Mouse (Mus musculus) heart, adult 2 months (tissue): Measurements from ENCODE around the gene Slc35a1. TPM values are rescaled to one million over a fixed set of nuclear protein-coding genes. Genes with fewer than 3 reads are reported as not detected.

Experiments used
- DNase-seq, 2 experiments: peaks; one replicate each; pipeline ENCODE4 v3.0.0; 2021
- H3K27ac ChIP-seq: fragments of 200-600 bp; 2 replicates; pipeline ENCODE4 v1.8.1; 2022
- H3K27me3 ChIP-seq: fragments of 200-500 bp; 2 replicates; pipeline ENCODE4 v1.6.1; 2012; ENCODE audit warnings: mild to moderate bottlenecking, low read length, inconsistent platforms, mixed read lengths; ENCODE audit not compliant: control insufficient read depth, insufficient read depth
- H3K36me3 ChIP-seq: fragments of 200-500 bp; 2 replicates; pipeline ENCODE4 v1.6.1; 2012; ENCODE audit warnings: low read length, inconsistent platforms; ENCODE audit not compliant: control insufficient read depth, insufficient read depth
- H3K4me1 ChIP-seq: fragments of 200-500 bp; 2 replicates; pipeline ENCODE4 v1.6.1; 2011; ENCODE audit warnings: low read length; ENCODE audit not compliant: control insufficient read depth, insufficient read depth
- H3K4me3 ChIP-seq: fragments of 200-600 bp; 2 replicates; pipeline ENCODE4 v1.8.1; 2022
- H3K79me2 ChIP-seq: fragments of 200-500 bp; replicated peaks from 2 replicates; pipeline ENCODE4 v1.6.1; 2012; ENCODE audit warnings: mild to moderate bottlenecking, inconsistent platforms, low read length, moderate library complexity, mixed read lengths; ENCODE audit not compliant: control insufficient read depth, insufficient read depth
- H3K9ac ChIP-seq: fragments of 200-500 bp; 2 replicates; pipeline ENCODE4 v1.6.1; 2012; ENCODE audit warnings: low read depth, mild to moderate bottlenecking, control low read depth, inconsistent platforms, low read length, mixed read lengths
- CTCF ChIP-seq: fragments of 200-600 bp; IDR thresholded peaks from 2 replicates; pipeline ENCODE4 v1.8.1; 2022; ENCODE audit warnings: antibody characterized with exemption, mild to moderate bottlenecking, moderate library complexity
- EP300 ChIP-seq: fragments of 200-500 bp; IDR thresholded peaks from 2 replicates; pipeline ENCODE4 v1.6.1; 2011; ENCODE audit warnings: low read depth, low read length, control low read depth; ENCODE audit not compliant: insufficient read depth
- POLR2A ChIP-seq: fragments of 200-500 bp; IDR thresholded peaks from 2 replicates; pipeline ENCODE4 v1.6.1; 2011; ENCODE audit warnings: mild to moderate bottlenecking, low read depth, low read length, control low read depth; ENCODE audit not compliant: insufficient read depth
- WGBS: fragments of 180-500 bp; shearing (Covaris S2); methylation state at CpG from one replicate; pipeline ENCODE4 v1.1.7; 2018; 5-methylcytosine and 5-hydroxymethylcytosine counted together
- intact Hi-C: fragments of 180-260 bp; cut with DNase I; formaldehyde crosslinking; loops from one replicate; pipeline ENCODE4 v1.15.1; 2025
- polyA plus RNA-seq: library from polyadenylated mRNA; depleted of rRNA; stranded (reverse); fragments of >200 nt; gene quantifications from 2 replicates; pipeline ENCODE4 v1.2.3, GENCODE M21; 2012
- total RNA-seq, 2 experiments: library from RNA; stranded (reverse); gene quantifications; 2 replicates each; pipeline ENCODE4 v1.2.3; 2021

Slc35a1 gene
- total and polyA plus RNA-seq, 3 experiments = 9.0 to 14.0 (median 11.1) TPM

- Histone ChIP-seq H3K36me3 (no peaks in the 10 kb centered on the region), H3K4me3 (no peak overlapping the region), H3K27me3 (no peaks in the 10 kb centered on the region), H3K27ac (no peak overlapping the region), H3K9ac (no peak overlapping the region), H3K4me1 (no peaks in the 10 kb centered on the region), H3K79me2 (no peaks in the 10 kb centered on the region)
- DNase-seq = no peak
- WGBS = 45% methylated on average over 4 of the region's 4 CpGs
- TF ChIP-seq CTCF = peak; percentile 20
- TF ChIP-seq POLR2A = no peak
- intact Hi-C loops = loop anchor here (5.0 kb wide), 1 partner anchor 219 kb away; no protein-coding TSS in a partner anchor
Observed at GRCm38 (mm10) chr4:34703029-34703428, 15.8 kb upstream of the Slc35a1 start.

DNA sequence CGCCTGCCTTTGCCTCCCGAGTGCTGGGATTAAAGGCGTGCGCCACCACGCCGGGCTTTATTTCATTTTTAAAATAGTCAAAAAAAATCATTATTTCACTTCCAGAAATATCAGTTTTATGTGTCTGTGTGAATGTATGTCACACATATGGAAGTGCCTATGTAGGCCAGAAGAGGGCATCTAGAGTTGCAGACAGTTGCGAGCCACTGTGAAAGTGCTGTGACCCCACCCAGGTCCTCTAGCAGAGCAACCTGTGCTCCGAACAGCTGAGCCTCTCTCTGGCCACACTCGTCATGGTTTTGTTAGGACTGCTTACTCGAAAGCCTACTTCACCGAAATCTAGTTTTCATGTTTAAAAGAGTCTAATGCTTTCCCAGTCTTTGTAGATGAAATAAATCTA lies 15.0 kb upstream of the Slc35a1 start:
- no peaks in the 10 kb centered on the region for H3K4me1 ChIP-seq
- no peak overlapping the region for H3K4me3 ChIP-seq
- no peaks in the 10 kb centered on the region for H3K36me3 ChIP-seq
- no peak overlapping the region for H3K9ac ChIP-seq
- WGBS = 97% methylated on average over 11 of the region's 11 CpGs
- H3K27ac ChIP-seq = no peak overlapping the region
- no peak for TF ChIP-seq CTCF
- no peak for TF ChIP-seq POLR2A
- no peak for TF ChIP-seq EP300
- no peak for DNase-seq
- no peaks in the 10 kb centered on the region for H3K27me3 ChIP-seq
- H3K79me2 ChIP-seq = no peaks in the 10 kb centered on the region
- intact Hi-C loops = loop anchor here (5.0 kb wide), 1 partner anchor 220 kb away; no protein-coding TSS in a partner anchor

GRCm38 (mm10) chr4:34701528-34701927 lies 14.3 kb upstream of the Slc35a1 start:
- DNase-seq = peak; percentile 27 to 39
- Histone ChIP-seq H3K9ac (no peak overlapping the region), H3K27ac (no peak overlapping the region), H3K4me3 (no peak overlapping the region), H3K27me3 (no peaks in the 10 kb centered on the region), H3K79me2 (no peaks in the 10 kb centered on the region), H3K4me1 (no peaks in the 10 kb centered on the region), H3K36me3 (no peaks in the 10 kb centered on the region)
- WGBS = 55% methylated on average over 5 of the region's 5 CpGs
- intact Hi-C loops = loop anchor here (5.0 kb wide), 1 partner anchor 221 kb away; no protein-coding TSS in a partner anchor
- TF ChIP-seq CTCF (peak; percentile 64), POLR2A (no peak)

DNA sequence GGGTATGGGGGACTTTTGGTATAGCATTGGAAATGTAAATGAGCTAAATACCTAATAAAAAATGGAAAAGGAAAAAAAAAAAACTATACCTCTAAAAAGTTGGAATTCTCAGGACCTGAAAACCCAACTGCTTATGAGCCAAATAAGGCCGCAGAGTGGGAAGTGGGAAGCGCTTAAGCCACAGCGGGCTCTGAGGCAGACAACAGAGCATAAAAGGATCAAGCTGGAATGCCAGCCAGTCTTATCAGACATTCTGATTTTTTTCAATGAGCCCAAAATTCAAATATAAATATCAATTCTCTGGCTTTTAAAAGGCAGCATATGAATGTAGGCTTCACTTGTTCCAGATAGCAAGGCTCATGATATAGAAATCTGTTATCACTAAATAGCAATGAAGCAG lies 783 bp upstream of the Slc35a1 start:
- Histone ChIP-seq H3K9ac (no peak overlapping the region), H3K4me1 (no peaks in the 10 kb centered on the region; the same call in none of the 2 replicates), H3K79me2 (no peaks in the 10 kb centered on the region), H3K36me3 (no peaks in the 10 kb centered on the region), H3K27me3 (peaks cover 1% of the 10 kb centered on the region; the same call in 1 of the 2 replicates), H3K27ac (no peak overlapping the region), H3K4me3 (no peak overlapping the region)
- TF ChIP-seq CTCF (no peak), POLR2A (no peak), EP300 (no peak)
- WGBS = 74% methylated on average over 3 of the region's 3 CpGs
- no peak for DNase-seq
- intact Hi-C loops = loop anchor here (5.0 kb wide), 3 partner anchors 71 to 199 kb away; partner anchors contain the start of gene Akirin2

DNA sequence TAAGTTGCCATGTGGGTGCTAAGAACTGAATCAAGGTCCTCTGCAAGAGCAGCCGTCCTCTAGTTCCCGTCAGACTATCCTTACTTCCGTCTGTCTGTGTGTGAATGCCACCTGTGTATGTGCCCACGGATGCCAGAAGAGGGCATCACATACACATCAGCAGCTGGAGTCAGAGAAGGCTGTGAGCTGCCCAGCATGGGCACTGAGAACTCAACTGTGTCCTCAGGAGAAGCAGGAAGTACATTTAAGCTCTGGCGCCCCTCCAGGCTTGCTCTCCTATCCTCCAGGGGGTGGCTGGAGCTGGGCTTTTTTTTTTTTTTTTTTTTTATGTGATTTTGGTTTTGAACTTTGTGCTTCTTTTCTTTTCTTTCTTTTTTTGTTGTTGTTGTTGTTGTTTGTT lies 6.7 kb downstream of the Slc35a1 start:
- no peak for DNase-seq
- intact Hi-C loops = no loop called here
- Histone ChIP-seq H3K4me3 (no peak overlapping the region), H3K9ac (no peak overlapping the region), H3K36me3 (no peaks in the 10 kb centered on the region), H3K27ac (no peak overlapping the region), H3K27me3 (no peaks in the 10 kb centered on the region), H3K4me1 (no peaks in the 10 kb centered on the region), H3K79me2 (no peaks in the 10 kb centered on the region)
- 87% methylated on average over 5 of the region's 5 CpGs for WGBS
- TF ChIP-seq EP300 = no peak
- TF ChIP-seq CTCF = peak; percentile 15; the same call in 1 of the 2 replicates
- TF ChIP-seq POLR2A = no peak

GRCm38 (mm10) chr4:34673721-34674120 lies 13.5 kb downstream of the Slc35a1 start:
- intact Hi-C loops = no loop called here
- Histone ChIP-seq H3K9ac (no peak overlapping the region), H3K36me3 (peaks cover 1% of the 10 kb centered on the region; the same call in 1 of the 2 replicates), H3K27ac (no peak overlapping the region), H3K79me2 (no peaks in the 10 kb centered on the region), H3K4me3 (no peak overlapping the region), H3K27me3 (no peaks in the 10 kb centered on the region), H3K4me1 (no peaks in the 10 kb centered on the region)
- TF ChIP-seq POLR2A (no peak), CTCF (no peak), EP300 (no peak)
- WGBS = 44% methylated on average over 5 of the region's 5 CpGs
- no peak for DNase-seq
